Mouse (Mus musculus) right cerebral cortex, postnatal 4 days (tissue): ENCODE data around the gene Dapk1.
A peak's percentile ranks its signal among the peaks of the same experiment; 100 is the strongest.

Source experiments
- DNase-seq: peaks from one replicate; pipeline ENCODE4 v3.0.0-alpha.2; 2022

Gene Dapk1

GRCm38 (mm10) chr13:60698021-60698420 lies 96.3 kb downstream of the Dapk1 start:
- DNase-seq = no peak

DNA sequence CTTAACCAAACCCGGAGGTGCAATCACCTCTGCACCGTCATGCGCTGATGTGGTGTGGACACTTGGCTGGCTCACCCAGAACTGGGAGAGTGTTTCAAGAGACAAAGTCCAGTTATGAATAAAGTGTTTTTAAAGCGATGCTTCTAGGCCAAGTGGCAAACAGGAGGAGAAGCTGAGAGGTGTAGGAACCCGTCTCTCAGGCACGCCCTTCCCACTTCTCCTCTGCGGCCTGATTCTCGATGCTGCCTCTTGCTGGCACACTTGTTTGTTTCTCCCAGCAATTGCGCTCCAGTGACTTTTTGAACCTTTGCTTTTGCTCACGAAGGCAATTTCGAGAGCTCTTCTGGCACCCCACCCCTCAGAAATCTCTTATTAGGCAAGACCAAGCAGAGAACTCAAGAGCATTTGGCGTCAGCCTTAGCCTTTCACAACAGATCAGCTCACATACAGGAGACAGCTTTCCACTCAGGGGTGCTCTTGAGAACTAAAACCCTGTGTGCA lies 100.0 kb downstream of the Dapk1 start:
- DNase-seq = no peak

DNA sequence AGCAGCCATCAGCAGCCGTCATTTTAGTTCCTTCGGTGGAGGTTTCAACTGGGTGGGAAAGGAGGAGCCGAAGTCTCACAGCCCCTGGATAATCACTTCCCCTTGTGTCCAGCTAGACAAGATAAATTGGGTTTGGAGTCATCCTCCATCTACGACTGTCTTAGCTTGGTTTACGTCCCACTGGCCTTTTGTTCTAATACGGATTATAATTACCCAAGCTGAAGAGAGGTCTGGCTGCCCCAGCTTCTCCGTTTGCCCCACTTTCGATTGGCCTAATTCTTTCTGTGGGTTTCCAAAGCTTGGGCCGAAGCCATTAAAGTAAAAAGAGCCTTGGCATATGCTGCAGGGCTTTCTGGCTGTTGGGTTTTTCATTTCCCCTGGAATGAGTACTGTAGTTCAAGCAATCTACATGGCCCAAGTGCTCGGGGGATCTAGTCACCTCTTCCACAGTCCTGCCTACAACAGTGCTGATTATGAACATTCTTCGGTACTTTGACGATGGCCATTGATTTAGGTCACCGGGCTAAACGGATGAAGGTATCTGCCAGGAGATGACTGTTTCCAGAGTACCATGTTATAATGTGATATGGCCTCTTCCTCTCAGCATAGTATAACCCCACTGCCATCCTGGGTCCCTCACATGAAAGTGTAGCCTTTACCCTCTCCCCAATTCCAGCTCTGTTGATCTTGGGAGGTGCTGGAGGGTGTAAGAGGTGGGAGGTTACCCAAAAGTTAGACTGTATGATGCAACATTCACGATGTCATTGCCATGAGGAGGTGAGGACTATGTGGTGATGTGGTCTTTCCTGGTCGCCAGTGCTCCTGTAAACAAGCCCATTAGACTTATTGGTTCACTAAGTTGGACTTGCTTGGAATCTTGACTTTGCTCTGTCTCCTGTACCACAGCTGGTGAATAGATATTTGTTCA lies 106.1 kb downstream of the Dapk1 start:
- no peak for DNase-seq

GRCm38 (mm10) chr13:60709136-60709535 lies 107.4 kb downstream of the Dapk1 start:
- DNase-seq = no peak

DNA sequence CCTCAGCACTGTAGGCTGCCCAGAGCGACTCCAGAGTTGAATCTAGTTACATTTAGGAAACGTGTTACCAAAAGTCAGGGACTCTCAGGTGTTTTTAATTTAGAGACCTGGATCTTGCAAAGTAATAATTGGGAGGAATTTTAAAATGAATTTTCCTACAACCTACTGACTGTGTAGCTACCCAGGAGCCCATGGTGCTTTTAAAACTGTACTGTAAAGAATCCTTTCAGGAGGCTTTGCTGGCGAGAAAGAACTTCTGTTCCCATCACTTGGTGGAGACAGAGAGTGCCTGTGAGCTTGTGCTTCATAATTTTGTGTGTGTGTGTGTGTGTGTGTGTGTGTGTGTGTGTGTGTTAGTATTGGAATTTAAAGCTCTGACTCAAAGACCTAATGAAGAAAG lies 109.2 kb downstream of the Dapk1 start:
- DNase-seq = no peak

GRCm38 (mm10) chr13:60713537-60713936 lies 111.8 kb downstream of the Dapk1 start:
- DNase-seq = no peak

GRCm38 (mm10) chr13:60716107-60716506 lies 114.4 kb downstream of the Dapk1 start:
- no peak for DNase-seq

DNA sequence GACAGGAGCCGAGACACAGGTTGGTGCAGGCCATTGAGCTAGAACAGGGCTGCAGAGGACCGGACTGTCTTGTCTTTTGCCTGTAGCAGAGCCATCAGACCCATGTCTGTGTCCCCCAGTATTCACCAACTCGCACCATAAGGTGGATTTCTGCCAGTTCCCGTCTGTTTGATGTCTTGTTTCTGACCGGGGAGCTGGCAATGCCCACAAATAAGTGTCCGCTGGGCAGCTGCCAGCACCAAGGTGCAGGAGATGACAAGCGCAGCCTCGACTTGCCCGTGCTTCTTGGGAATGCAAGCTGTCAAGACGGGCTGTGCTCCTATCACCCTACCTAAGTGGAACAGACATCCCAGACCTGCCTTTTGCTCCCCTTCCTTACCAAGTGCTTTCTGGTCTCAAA lies 115.7 kb downstream of the Dapk1 start:
- no peak for DNase-seq

DNA sequence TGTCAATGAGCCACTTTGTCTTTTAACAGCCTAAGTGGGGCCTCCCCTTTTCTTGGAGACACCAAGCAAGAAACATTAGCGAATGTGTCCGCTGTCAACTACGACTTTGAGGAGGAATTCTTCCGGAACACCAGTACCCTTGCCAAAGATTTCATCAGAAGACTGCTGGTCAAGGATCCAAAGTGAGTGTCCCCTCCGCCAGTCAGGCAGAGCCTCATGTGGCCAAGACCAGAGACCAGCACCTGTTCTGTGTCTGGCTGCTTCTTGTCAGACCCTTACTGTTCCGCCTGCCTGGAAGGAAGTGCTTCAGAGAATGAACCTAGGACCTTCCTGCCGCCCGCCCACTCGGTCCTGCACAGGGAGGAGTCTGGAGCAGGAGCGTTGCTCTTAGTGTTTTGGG lies 117.8 kb downstream of the Dapk1 start:
- no peak for DNase-seq

DNA sequence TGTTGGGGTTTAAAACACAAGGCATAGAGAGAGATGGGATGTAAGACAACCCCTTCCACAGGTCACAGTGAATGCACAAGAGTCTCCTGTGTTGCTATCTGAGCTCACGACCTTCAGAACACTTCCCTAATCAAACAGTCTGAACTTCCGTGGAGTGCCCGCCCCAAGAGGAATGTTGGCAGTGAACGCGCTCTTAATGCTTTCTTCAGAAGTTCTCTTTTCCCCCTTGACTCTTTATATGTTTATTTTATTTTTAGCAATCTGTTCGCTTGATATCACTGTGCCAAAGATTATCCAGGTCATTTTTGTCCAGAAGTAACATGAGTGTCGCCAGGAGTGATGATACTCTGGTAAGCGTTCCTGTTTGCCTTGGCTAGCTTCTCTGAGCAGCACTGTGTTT lies 121.0 kb downstream of the Dapk1 start:
- DNase-seq = no peak

GRCm38 (mm10) chr13:60728276-60729054 lies 126.7 kb downstream of the Dapk1 start:
- DNase-seq = no peak

- DNase-seq = no peak
Measured at GRCm38 (mm10) chr13:60729055-60729402, 127.3 kb downstream of the Dapk1 start.

DNA sequence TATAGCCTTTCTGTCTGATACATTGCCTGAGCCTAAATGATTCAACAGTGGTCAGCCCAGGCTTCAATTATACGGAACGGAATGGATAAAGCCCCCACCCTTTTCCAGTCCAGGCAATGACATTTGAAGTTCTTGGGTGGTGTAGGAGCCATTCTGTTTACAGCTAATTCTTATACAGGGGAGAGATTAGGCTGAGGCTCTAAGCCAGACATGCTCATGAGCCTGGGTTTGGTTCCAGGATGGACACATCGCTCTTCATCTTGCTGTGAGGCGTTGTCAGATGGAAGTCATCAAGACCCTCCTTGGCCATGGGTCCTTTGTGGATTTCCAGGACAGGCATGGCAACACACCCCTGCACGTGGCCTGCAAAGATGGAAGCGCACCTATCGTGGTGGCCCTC lies 128.8 kb downstream of the Dapk1 start:
- no peak for DNase-seq

GRCm38 (mm10) chr13:60731001-60731400 lies 129.3 kb downstream of the Dapk1 start:
- no peak for DNase-seq

GRCm38 (mm10) chr13:60735306-60735705 lies 133.6 kb downstream of the Dapk1 start:
- DNase-seq = no peak

DNA sequence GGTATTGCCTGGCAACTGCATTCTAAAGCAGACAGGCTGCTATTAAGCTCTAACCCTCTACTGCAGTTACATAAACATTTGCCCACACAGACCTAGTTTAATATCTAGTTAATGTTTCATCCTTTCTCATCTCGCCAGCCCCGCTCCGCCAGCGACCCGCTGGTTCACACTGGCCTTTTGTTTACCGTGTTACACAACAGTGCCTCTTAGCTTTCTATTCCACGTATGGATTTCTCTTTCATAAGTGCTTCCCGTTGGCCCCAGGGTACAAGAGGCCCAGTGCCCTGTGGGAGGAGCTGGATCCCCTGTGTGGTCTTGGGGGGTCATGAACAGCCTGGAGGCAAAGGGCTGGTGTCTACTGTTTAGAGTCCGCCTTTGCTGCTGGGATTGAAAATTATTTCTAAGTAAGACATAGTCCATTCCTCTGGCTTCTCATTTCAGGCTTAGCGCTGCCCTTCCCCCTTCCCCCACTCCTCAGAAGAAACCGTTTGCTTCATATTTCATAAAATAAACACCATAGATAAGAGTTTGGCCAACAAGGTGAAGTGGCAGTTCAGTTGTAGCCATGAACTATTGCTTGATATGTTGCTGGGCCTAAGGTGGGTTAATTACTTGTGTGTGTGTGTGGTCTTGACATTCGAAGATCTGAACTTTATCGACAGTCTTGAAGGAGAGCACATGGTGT lies 134.8 kb downstream of the Dapk1 start:
- DNase-seq = no peak

DNA sequence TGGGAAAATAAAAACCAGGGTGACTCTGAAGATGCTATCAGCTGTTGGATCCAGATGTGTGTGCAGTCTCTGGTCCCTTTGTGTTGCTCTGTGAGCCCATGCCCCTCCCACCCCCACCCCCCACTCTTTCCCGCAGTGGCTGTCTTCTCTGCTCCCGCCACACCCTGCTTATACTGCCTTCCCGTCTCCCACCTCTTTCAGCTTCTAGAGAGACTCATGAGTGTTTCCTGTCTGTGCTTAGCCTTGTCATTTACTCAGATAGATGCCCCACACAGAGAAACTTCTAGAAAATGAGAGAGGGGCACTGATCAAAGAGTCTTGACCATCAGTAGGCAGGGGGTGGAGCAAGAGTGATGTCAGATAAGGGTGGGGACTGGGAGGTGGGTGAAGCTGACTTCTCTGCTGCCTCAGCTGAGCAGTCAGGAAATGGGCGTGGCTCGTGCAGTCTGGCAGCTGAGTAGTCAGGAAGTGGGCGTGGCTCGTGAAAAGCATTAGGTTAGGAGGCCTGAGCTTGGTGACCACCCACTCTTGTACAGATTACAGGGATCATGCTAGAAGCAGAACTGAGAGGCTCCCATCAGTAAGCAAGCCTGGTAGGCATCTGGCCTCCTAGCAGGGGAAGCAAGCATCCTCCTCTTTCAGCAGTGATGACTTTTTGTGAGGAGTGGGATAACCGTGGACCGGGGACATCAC lies 136.0 kb downstream of the Dapk1 start:
- no peak for DNase-seq

DNA sequence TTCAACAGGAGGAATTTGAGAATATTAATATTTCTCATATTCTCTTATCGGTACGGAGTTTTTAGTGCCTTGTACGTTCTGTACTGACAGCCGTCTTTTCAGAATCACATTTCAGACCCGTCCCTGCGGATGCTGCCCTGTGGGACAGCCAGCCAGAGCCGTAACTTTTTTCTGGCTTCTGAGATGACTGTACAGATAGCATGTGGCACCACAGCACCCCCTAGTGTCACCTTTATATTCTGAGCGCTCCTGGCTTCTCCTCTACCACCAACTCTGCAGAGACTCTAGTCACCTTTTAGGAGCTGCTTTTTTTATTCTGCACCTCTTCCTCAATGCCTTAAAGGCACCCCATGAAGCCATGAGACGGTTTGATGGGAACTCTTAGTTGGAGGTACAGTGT lies 136.7 kb downstream of the Dapk1 start:
- peak; percentile 72 for DNase-seq

GRCm38 (mm10) chr13:60740248-60740647 lies 138.5 kb downstream of the Dapk1 start:
- DNase-seq = no peak

DNA sequence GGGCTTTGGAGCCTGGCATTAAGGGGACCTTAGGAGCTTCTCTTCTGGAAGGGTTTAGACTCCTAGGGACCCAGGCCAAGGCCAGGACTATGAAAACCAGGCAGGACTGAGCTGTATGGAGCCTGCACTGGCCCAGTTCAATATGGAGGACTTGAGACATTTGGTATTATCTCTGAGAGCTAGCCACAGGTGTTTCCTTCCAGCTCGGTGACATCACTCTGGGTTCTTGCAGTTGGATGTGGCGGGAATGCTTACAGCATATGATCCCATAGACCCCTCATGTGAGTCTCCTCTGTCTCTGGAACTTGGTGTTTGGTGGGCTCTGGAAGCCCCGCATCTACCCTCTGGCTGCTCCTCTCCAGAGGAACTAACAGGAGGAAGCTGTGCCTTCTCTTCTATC lies 140.9 kb downstream of the Dapk1 start:
- no peak for DNase-seq

DNA sequence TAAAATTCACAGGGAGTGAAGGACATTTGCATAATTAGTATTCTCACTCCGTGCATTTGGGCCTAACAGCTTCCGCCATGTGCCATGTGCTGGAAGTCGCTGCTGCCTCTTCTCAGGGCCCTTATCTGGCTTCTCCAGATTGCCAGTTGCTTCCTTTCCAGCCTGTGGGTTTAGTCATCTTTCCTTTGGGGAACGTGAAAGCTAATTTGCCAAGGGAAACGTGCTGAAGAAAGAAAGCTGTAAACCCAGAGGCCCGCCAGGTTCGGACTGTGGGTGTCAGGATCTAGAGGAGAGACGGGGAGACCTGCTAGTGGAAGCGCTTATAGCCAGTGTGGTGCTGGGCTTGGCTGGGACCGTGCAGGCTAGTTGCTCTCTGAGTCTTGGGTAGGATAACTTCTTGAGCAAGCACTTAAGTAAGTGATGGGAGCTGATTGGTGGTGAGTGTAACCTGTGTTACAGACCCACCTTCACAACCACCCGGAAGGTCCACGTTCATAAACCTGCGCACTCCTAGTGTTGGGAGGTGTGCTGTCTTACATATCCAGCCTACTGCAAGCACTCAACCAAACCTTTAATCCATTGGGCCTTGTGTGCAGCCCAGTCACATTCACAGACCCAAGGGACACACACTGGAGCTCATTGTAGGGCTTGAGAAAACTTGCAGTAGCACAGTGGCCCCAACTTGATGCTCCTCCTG lies 141.8 kb downstream of the Dapk1 start:
- DNase-seq = no peak

- peak; percentile 94 for DNase-seq
Measured at GRCm38 (mm10) chr13:60744078-60744460, 142.3 kb downstream of the Dapk1 start.
